Mouse (Mus musculus): ENCODE results near the gene Cyp2c23.

Cyp2c23 gene

GRCm38 (mm10) chr19:43966481-43966880 is 62.5 kb downstream of the Cyp2c23 start:
- DNase-seq: no peak

DNA sequence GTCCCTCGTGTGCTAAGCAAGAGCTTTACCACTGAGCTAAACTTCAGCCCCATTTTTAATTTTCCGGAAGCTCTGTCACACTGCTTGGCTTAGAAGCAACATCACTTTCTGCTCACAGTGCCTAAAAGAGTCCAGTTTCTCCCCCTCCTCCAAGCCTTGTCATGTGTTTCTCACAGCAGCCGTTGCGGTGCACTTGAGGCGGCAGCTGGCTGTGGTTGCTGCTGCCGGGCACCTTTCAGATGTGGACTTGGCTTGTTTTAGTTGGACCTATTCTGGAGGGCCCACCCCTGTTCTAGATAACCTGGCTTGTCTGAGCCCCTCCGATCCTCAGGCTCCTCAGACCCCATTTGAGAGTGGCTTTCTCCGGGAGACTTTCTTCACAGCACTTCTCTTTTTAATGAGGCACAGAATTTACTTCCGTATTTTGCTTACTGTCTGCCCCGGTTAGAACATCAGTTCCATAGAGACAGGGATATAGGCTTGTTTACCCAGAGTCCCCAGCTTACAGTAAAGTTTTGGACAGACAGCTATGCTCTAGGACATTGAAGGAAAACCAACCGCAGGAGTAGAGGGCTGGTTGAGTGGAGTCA is 63.4 kb downstream of the Cyp2c23 start:
- no peak for DNase-seq

GRCm38 (mm10) chr19:43962795-43963194 is 66.2 kb downstream of the Cyp2c23 start:
- no peak for DNase-seq

- DNase-seq: no peak
Measured at GRCm38 (mm10) chr19:43961185-43961584, 67.8 kb downstream of the Cyp2c23 start.

DNA sequence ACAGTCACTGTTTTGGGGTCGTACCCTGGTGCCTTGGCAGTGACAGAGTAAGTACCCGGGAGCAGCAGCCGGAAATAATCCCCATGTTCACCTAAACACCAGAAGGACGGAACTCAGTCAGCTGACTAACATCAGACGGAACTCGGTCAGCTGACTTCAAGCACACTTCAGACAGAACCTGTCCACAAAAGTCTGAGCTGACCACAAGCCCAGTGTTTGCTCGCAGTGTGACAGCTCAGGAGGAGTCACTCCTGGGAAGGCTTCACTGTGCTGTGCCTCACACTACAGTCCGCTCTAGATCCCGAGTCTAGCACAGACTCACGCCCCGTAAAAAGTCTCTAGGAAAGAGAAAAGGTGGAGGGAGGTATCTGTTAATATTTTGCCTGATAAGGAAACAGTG is 69.0 kb downstream of the Cyp2c23 start:
- no peak for DNase-seq

- peak; percentile 47 for DNase-seq
Measured at GRCm38 (mm10) chr19:43959162-43959561, 69.8 kb downstream of the Cyp2c23 start.

GRCm38 (mm10) chr19:43957881-43958280 is 71.1 kb downstream of the Cyp2c23 start:
- no peak for DNase-seq

DNA sequence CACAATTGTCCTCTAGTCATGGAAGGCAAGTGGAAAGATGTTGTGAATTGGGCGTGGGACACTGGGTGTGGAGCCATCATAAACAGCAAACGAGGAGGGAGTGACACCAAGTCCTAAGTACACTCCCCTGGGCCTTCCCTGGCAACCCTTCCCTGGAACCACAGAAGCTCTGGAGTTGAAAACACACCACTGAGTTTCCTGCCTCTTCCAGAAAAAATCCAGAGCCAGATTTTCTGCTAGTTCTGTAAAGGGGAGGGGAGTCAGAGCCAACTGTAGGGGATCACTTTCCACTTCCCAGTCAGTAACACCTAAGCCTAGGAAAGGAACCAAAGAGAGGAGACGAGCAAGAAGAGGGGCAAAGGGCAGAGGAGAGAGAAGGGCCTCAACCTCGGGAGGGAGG is 71.6 kb downstream of the Cyp2c23 start:
- DNase-seq: no peak

DNA sequence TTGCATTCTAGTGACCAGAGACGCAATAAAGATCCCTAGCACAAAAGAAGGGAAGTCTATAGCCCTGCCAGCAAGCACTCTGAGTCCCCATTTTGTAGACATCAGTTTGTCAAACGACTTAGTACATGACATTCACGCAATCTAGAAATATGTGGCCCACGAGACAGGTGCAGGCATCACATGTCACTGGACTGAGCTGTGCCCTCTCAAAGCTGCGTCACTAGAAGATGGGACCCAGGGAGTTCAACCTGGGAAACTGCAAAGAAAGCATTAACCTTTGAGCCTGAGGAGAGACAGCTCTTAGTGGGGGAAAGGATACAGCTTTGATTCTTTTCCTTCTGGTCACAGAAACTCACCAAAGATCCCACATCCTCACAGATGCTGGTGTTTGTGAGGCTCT is 73.7 kb downstream of the Cyp2c23 start:
- no peak for DNase-seq
